Mouse (Mus musculus): ENCODE data around the gene Ubfd1. TPM values are rescaled to one million over a fixed set of nuclear protein-coding genes. Genes with fewer than 3 reads are reported as not detected.
A peak's percentile ranks its signal among the peaks of the same experiment; 100 is the strongest.
"Not testable (repeated sequence)": the region's sequence is repeated elsewhere in the genome, so short reads cannot be mapped to it uniquely, and the experiment has no call there.

The Ubfd1 gene
- polyA plus RNA-seq, 1 experiment, result not detected

GRCm38 (mm10) chr7:122067517-122068381 is 774 bp downstream of the Ubfd1 start:
- peak overlapping the region; percentile 67 for H3K27ac ChIP-seq (ENCODE audit: insufficient read depth, low read depth, low read length)
- 1% methylated on average over 58 of the region's 58 CpGs for WGBS
- H3K4me3 ChIP-seq (ENCODE audit: insufficient read depth, low read depth, low read length), result peak overlapping the region; percentile 90
- H3K4me1 ChIP-seq (ENCODE audit: control insufficient read depth, insufficient read depth, low read length), result peaks cover 3% of the 10 kb centered on the region
- no peak for TF ChIP-seq POLR2A (IDR thresholded peaks at IDR 0.05; ENCODE audit: insufficient read depth, low read depth, low read length)
- no peak for TF ChIP-seq CTCF (IDR thresholded peaks at IDR 0.05; ENCODE audit: insufficient read depth, low read depth, low read length)

GRCm38 (mm10) chr7:122074374-122074773 is 7.4 kb downstream of the Ubfd1 start:
- WGBS, result 82% methylated on average over 3 of the region's 3 CpGs
- H3K4me1 ChIP-seq (ENCODE audit: control insufficient read depth, insufficient read depth, low read length), result no peaks in the 10 kb centered on the region
- TF ChIP-seq CTCF (IDR thresholded peaks at IDR 0.05; ENCODE audit: insufficient read depth, low read depth, low read length) (no peak), POLR2A (IDR thresholded peaks at IDR 0.05; ENCODE audit: insufficient read depth, low read depth, low read length) (no peak)

GRCm38 (mm10) chr7:122079798-122080554 is 13.0 kb downstream of the Ubfd1 start:
- 79% methylated on average over 8 of the region's 8 CpGs for WGBS
- Histone ChIP-seq H3K4me1 (ENCODE audit: control insufficient read depth, insufficient read depth, low read length) (no peaks in the 10 kb centered on the region), H3K4me3 (ENCODE audit: insufficient read depth, low read depth, low read length) (no peak overlapping the region), H3K27ac (ENCODE audit: insufficient read depth, low read depth, low read length) (no peak overlapping the region)
- TF ChIP-seq POLR2A (IDR thresholded peaks at IDR 0.05; ENCODE audit: insufficient read depth, low read depth, low read length), result no peak
- no peak for TF ChIP-seq CTCF (IDR thresholded peaks at IDR 0.05; ENCODE audit: insufficient read depth, low read depth, low read length)

More at GRCm38 (mm10) chr7:122074374-122074773, 7.4 kb downstream of the Ubfd1 start:
- Histone ChIP-seq H3K4me3 (ENCODE audit: insufficient read depth, low read depth, low read length) (no peak overlapping the region), H3K27ac (ENCODE audit: insufficient read depth, low read depth, low read length) (no peak overlapping the region)

GRCm38 (mm10) chr7:122081071-122081470 is 14.1 kb downstream of the Ubfd1 start:
- TF ChIP-seq CTCF (IDR thresholded peaks at IDR 0.05; ENCODE audit: insufficient read depth, low read depth, low read length) (no peak), POLR2A (IDR thresholded peaks at IDR 0.05; ENCODE audit: insufficient read depth, low read depth, low read length) (no peak)
- 95% methylated on average over 1 of the region's 1 CpGs for WGBS
- Histone ChIP-seq H3K4me1 (ENCODE audit: control insufficient read depth, insufficient read depth, low read length) (no peaks in the 10 kb centered on the region), H3K27ac (ENCODE audit: insufficient read depth, low read depth, low read length) (no peak overlapping the region), H3K4me3 (ENCODE audit: insufficient read depth, low read depth, low read length) (no peak overlapping the region)

GRCm38 (mm10) chr7:122087195-122087982 is 20.4 kb downstream of the Ubfd1 start:
- no peak overlapping the region for H3K4me3 ChIP-seq (ENCODE audit: insufficient read depth, low read depth, low read length)
- H3K4me1 ChIP-seq (ENCODE audit: control insufficient read depth, insufficient read depth, low read length), result no peaks in the 10 kb centered on the region
- 88% methylated on average over 11 of the region's 11 CpGs for WGBS
- TF ChIP-seq CTCF (IDR thresholded peaks at IDR 0.05; ENCODE audit: insufficient read depth, low read depth, low read length) (no peak), POLR2A (IDR thresholded peaks at IDR 0.05; ENCODE audit: insufficient read depth, low read depth, low read length) (no peak)
- H3K27ac ChIP-seq (ENCODE audit: insufficient read depth, low read depth, low read length), result no peak overlapping the region

- Histone ChIP-seq H3K4me3 (ENCODE audit: insufficient read depth, low read depth, low read length) (no peak overlapping the region), H3K4me1 (ENCODE audit: control insufficient read depth, insufficient read depth, low read length) (no peaks in the 10 kb centered on the region), H3K27ac (ENCODE audit: insufficient read depth, low read depth, low read length) (no peak overlapping the region)
- 90% methylated on average over 2 of the region's 2 CpGs for WGBS
- TF ChIP-seq CTCF (IDR thresholded peaks at IDR 0.05; ENCODE audit: insufficient read depth, low read depth, low read length), result no peak
- TF ChIP-seq POLR2A (IDR thresholded peaks at IDR 0.05; ENCODE audit: insufficient read depth, low read depth, low read length), result no peak
Observed at GRCm38 (mm10) chr7:122094564-122095330, 27.8 kb downstream of the Ubfd1 start.

- 90% methylated on average over 3 of the region's 3 CpGs for WGBS
- Histone ChIP-seq H3K4me3 (ENCODE audit: insufficient read depth, low read depth, low read length) (no peak overlapping the region), H3K4me1 (ENCODE audit: control insufficient read depth, insufficient read depth, low read length) (peaks cover 2% of the 10 kb centered on the region; the same call in 1 of the 2 replicates), H3K27ac (ENCODE audit: insufficient read depth, low read depth, low read length) (no peak overlapping the region)
- TF ChIP-seq POLR2A (IDR thresholded peaks at IDR 0.05; ENCODE audit: insufficient read depth, low read depth, low read length) (no peak), CTCF (IDR thresholded peaks at IDR 0.05; ENCODE audit: insufficient read depth, low read depth, low read length) (no peak)
Observed at GRCm38 (mm10) chr7:122098009-122098408, 31.0 kb downstream of the Ubfd1 start.

- no peak overlapping the region for H3K27ac ChIP-seq (ENCODE audit: insufficient read depth, low read depth, low read length)
- peaks cover 2% of the 10 kb centered on the region; the same call in 1 of the 2 replicates for H3K4me1 ChIP-seq (ENCODE audit: control insufficient read depth, insufficient read depth, low read length)
- TF ChIP-seq POLR2A (IDR thresholded peaks at IDR 0.05; ENCODE audit: insufficient read depth, low read depth, low read length), result no peak
- no peak for TF ChIP-seq CTCF (IDR thresholded peaks at IDR 0.05; ENCODE audit: insufficient read depth, low read depth, low read length)
- 44% methylated on average over 4 of the region's 4 CpGs for WGBS
- no peak overlapping the region for H3K4me3 ChIP-seq (ENCODE audit: insufficient read depth, low read depth, low read length)
Observed at GRCm38 (mm10) chr7:122099222-122099621, 32.2 kb downstream of the Ubfd1 start.

- not testable (repeated sequence) for H3K4me1 ChIP-seq (ENCODE audit: control insufficient read depth, insufficient read depth, low read length)
- Histone ChIP-seq H3K27ac (ENCODE audit: insufficient read depth, low read depth, low read length) (peak overlapping the region; percentile 90), H3K4me3 (ENCODE audit: insufficient read depth, low read depth, low read length) (peak overlapping the region; percentile 73)
- 5% methylated on average over 28 of the region's 28 CpGs for WGBS
Observed at GRCm38 (mm10) chr7:122101014-122101746, 34.2 kb downstream of the Ubfd1 start.
